Mouse (Mus musculus) neural tube, embryonic 14.5 days (tissue): ENCODE data around the gene Slc35f1. TPM values are rescaled to one million over a fixed set of nuclear protein-coding genes. Genes with fewer than 3 reads are reported as not detected.

Experiments used
- ATAC-seq: fragments of 200-750 bp; cut with Nextera tagmentation; 2 replicates; pipeline ENCODE4 v1.8.0; 2017; ENCODE audit warnings: low read depth, mild to moderate bottlenecking, moderate TSS enrichment, moderate library complexity
- H3K27ac ChIP-seq: fragments of 300-500 bp; sonication (generic); 2 replicates; pipeline ENCODE4 v1.5.1; 2014; ENCODE audit warnings: low read depth, mild to moderate bottlenecking, control low read depth, low read length, moderate library complexity, mixed read lengths
- H3K27me3 ChIP-seq: fragments of 300-500 bp; sonication (generic); 2 replicates; pipeline ENCODE4 v1.6.1; 2014; ENCODE audit warnings: low read length; ENCODE audit not compliant: control insufficient read depth, insufficient read depth
- H3K36me3 ChIP-seq: fragments of 300-500 bp; sonication (generic); 2 replicates; pipeline ENCODE4 v1.6.1; 2014; ENCODE audit warnings: low read length, mixed read lengths; ENCODE audit not compliant: control insufficient read depth, insufficient read depth
- H3K4me1 ChIP-seq: fragments of 300-500 bp; sonication (generic); 2 replicates; pipeline ENCODE4 v1.6.1; 2014; ENCODE audit warnings: low read length; ENCODE audit not compliant: control insufficient read depth, insufficient read depth
- H3K4me2 ChIP-seq: fragments of 300-500 bp; sonication (generic); 2 replicates; pipeline ENCODE4 v1.6.1; 2014; ENCODE audit warnings: mild to moderate bottlenecking, low read depth, low read length, control low read depth
- H3K4me3 ChIP-seq: fragments of 300-500 bp; sonication (generic); 2 replicates; pipeline ENCODE4 v1.5.1; 2014; ENCODE audit warnings: low read depth, low read length, control low read depth, mixed read lengths
- H3K9ac ChIP-seq: fragments of 300-500 bp; sonication (generic); replicated peaks from 2 replicates; pipeline ENCODE4 v1.6.1; 2014; ENCODE audit warnings: low read depth, mild to moderate bottlenecking, control low read depth, low read length, mixed read lengths
- H3K9me3 ChIP-seq: fragments of 300-500 bp; sonication (generic); 2 replicates; pipeline ENCODE4 v1.6.1; 2016; ENCODE audit warnings: low read length; ENCODE audit not compliant: control insufficient read depth
- WGBS: fragments of 180-500 bp; shearing (Covaris S2); extraction: QIAGEN DNeasy Blood & Tissue Kit; methylation state at CpG from one replicate; pipeline ENCODE4 v1.1.7; 2014; 5-methylcytosine and 5-hydroxymethylcytosine counted together
- polyA plus RNA-seq: library from polyadenylated mRNA; unstranded; fragments of >200 nt; fragmentation: Nextera tagmentation; extraction: Ambion mirVana; gene quantifications from 2 replicates; pipeline ENCODE4 v1.2.1, GENCODE M21; 2014

Slc35f1 gene
- polyA plus RNA-seq, 1 experiment from 2014 or later: 28.5 TPM

DNA sequence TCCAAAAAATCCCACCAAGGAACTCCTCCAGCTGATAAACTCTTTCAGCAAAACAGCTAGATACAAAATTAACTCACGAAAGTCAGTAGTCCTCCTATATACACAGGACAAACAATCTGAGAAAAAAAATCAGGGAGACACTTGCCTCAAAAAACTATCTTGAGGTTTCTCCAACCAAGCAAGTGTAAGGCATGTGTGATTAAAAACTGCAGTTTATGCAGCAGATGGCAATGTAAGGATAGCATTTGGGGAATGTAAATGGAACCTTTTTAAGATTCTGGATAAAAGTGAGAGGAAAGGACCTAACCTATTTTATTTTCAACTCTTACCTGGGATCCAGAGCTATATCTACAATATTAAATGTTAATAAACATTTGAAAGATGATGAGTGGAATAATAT is 129.3 kb downstream of the Slc35f1 start:
- no peak overlapping the region for H3K4me2 ChIP-seq
- H3K27me3 ChIP-seq: no peaks in the 10 kb centered on the region
- WGBS: 96% methylated on average over 1 of the region's 1 CpGs
- ATAC-seq: no peak
- no peaks in the 10 kb centered on the region for H3K36me3 ChIP-seq
- H3K9ac ChIP-seq: no peak overlapping the region
- no peaks in the 10 kb centered on the region for H3K9me3 ChIP-seq
- no peaks in the 10 kb centered on the region for H3K4me1 ChIP-seq
- no peak overlapping the region for H3K27ac ChIP-seq
- H3K4me3 ChIP-seq: no peak overlapping the region

DNA sequence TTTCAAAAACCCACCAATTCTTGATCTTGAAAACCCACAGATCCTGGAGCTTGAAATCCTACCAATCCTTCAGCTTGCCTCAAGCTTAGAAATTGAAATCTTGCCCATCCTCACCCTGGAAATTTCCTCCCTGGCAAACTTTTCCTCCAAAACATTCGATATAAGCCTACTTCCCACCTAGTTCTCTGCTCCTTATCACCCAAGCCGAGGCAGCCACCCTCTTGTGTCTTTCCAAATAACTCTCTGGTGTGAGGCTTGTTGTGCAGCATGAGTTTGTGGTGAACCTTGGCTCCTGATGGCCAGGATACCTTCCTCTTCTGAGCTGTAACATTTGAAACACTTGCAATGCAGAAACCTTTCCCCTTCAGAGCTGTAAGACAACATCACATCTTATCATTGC is 132.6 kb downstream of the Slc35f1 start:
- WGBS: 92% methylated on average over 2 of the region's 2 CpGs
- H3K9ac ChIP-seq: no peak overlapping the region

DNA sequence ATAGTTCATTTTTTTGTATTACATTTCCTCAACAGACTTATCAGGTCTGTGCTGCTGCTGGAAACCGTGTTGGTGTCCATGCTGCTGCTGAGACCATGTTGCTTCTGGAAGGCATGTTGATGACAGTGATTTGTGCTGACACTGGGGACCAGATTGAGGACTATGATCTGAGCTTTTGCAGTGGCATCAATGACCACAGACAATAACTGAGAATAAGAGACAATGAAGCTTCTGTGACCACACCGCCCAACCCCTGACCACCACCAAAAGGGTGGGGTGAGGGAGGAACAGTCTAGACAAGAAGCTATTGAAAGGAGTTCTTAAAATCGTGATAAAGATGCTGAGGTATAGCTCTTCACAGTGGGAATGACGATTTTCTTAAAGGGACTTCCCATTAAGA is 135.4 kb downstream of the Slc35f1 start:
- ATAC-seq: no peak
- WGBS: 88% methylated on average over 4 of the region's 4 CpGs
- no peaks in the 10 kb centered on the region for H3K4me1 ChIP-seq

More for the DNA sequence above, 132.6 kb downstream of the Slc35f1 start:
- no peaks in the 10 kb centered on the region for H3K27me3 ChIP-seq
- no peaks in the 10 kb centered on the region for H3K9me3 ChIP-seq
- no peak for ATAC-seq
- H3K36me3 ChIP-seq: no peaks in the 10 kb centered on the region
- no peak overlapping the region for H3K4me2 ChIP-seq
- H3K27ac ChIP-seq: no peak overlapping the region
- no peak overlapping the region for H3K4me3 ChIP-seq
- H3K4me1 ChIP-seq: no peaks in the 10 kb centered on the region

DNA sequence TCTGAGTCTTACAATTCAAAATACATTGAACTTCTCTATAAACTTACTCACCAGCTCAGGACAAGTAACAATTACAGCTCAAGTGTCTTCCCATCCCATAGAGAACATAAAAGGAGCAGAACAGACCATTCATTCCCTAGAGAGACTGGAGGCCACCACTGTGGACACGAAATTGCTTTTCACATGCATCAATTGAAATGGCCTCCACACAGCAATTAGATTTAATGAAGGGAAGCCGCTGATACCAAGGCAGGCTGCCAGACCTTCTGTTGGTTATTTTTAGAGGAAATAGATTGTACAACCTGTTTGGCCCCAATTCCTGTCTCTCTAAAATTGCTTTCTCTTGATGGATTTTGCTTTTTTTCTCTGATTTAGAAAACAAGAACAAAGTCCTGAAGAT is 150.5 kb downstream of the Slc35f1 start:
- ATAC-seq: peak; percentile 76; the same call in 1 of the 2 replicates
- no peak overlapping the region for H3K4me3 ChIP-seq
- H3K27me3 ChIP-seq: no peaks in the 10 kb centered on the region
- H3K4me2 ChIP-seq: no peak overlapping the region
- 11% methylated on average over 2 of the region's 2 CpGs for WGBS
- no peaks in the 10 kb centered on the region for H3K9me3 ChIP-seq
- H3K36me3 ChIP-seq: no peaks in the 10 kb centered on the region
- H3K9ac ChIP-seq: no peak overlapping the region
- no peak overlapping the region for H3K27ac ChIP-seq
- H3K4me1 ChIP-seq: 0 out of 2 replicates have a peak, but pooled peaks cover 2% of the 10 kb centered on the region

More for the DNA sequence above, 135.4 kb downstream of the Slc35f1 start:
- H3K27ac ChIP-seq: no peak overlapping the region
- no peaks in the 10 kb centered on the region for H3K27me3 ChIP-seq
- H3K36me3 ChIP-seq: no peaks in the 10 kb centered on the region
- H3K9me3 ChIP-seq: no peaks in the 10 kb centered on the region
- H3K4me2 ChIP-seq: no peak overlapping the region
- no peak overlapping the region for H3K4me3 ChIP-seq
- H3K9ac ChIP-seq: no peak overlapping the region

DNA sequence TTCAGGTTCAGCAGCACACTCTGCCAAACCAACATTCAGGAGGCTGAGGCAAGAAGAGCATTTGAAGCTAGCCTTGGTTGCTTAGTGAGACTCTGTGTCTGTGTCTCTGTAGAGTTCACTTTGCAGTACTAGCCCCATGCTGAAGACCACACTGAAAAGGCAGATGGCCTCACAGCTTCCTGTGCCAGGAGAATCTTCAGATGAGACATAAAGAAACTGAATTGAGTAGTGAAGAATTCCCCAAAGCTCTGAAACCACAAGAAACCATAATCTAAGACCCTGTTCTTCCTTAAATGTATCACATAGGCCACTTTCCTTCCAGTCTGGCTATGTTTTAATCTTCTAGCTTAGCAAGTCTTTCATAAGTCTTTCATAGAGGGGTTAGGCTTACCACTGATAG is 161.7 kb downstream of the Slc35f1 start:
- no peak for ATAC-seq

DNA sequence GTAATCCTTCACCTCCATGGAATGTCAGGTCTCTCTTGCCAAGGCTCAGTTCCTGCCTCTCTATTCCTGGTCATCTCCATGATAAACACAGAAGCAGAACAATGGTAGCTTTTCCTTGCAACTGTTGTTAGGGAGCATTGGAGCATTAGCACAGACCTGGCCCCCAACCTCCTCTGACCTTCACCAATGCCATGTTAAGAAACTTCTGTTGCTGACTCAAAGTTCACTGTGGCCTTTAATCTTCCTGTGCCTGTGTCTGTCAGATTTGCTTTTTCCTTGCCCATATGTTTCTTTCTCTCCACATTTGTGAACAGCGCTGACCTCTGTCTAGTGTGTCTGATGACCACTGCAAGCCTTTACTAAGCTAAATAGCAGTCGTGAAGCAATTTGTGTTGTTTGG is 170.5 kb downstream of the Slc35f1 start:
- H3K9ac ChIP-seq: no peak overlapping the region
- no peaks in the 10 kb centered on the region for H3K9me3 ChIP-seq
- no peak overlapping the region for H3K4me2 ChIP-seq
- H3K4me3 ChIP-seq: no peak overlapping the region
- ATAC-seq: no peak
- no peaks in the 10 kb centered on the region for H3K4me1 ChIP-seq
- WGBS: 56% methylated on average over 2 of the region's 2 CpGs
- H3K36me3 ChIP-seq: no peaks in the 10 kb centered on the region
- no peaks in the 10 kb centered on the region for H3K27me3 ChIP-seq
- H3K27ac ChIP-seq: no peak overlapping the region

More for the DNA sequence above, 161.7 kb downstream of the Slc35f1 start:
- Histone ChIP-seq H3K4me1 (no peaks in the 10 kb centered on the region), H3K4me2 (no peak overlapping the region), H3K4me3 (no peak overlapping the region), H3K27me3 (no peaks in the 10 kb centered on the region), H3K36me3 (no peaks in the 10 kb centered on the region), H3K27ac (no peak overlapping the region), H3K9ac (no peak overlapping the region), H3K9me3 (no peaks in the 10 kb centered on the region)

DNA sequence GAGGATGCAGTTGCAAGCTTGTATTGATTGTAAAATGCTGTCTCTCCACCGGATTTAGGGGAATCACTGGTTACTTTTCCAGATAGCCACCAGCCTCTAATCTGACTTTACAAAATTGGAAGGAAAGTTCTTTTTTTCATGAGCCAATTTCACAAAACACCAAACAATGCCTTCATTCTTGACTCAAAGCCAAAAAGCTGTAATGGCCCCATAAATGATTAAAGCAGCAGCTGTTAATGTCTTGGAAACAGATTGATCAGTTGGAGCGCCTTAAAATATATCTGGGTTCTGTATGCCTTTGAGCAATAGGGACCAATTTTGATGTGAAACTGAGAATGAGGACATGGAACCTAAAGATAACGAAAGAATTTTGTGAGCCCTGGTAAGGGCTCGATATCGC is 174.6 kb downstream of the Slc35f1 start:
- no peaks in the 10 kb centered on the region for H3K27me3 ChIP-seq
- no peaks in the 10 kb centered on the region for H3K4me1 ChIP-seq
- H3K9me3 ChIP-seq: no peaks in the 10 kb centered on the region
- no peaks in the 10 kb centered on the region for H3K36me3 ChIP-seq
- ATAC-seq: no peak
- no peak overlapping the region for H3K27ac ChIP-seq
- H3K4me2 ChIP-seq: no peak overlapping the region
- 58% methylated on average over 5 of the region's 5 CpGs for WGBS
- H3K4me3 ChIP-seq: no peak overlapping the region
- no peak overlapping the region for H3K9ac ChIP-seq

DNA sequence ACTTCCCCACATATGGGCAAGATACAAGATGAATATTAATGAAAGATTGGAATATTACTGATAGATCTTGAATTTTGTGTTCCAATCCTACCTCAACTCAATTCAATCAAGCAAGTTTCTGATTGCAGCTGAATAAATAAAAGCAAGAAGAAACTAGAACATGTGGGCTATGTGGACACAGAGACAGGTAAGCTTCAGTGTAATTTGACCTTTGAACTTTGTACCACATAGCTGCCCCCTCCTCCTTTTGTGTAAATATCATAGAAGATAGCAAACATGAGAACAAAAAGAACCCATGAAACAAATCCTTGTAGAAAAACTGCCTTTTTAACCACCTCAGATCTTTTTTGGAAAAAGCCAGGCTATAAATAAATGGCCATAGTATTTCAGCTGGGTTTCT is 180.8 kb downstream of the Slc35f1 start:
- no peak for ATAC-seq
- Histone ChIP-seq H3K27ac (no peak overlapping the region), H3K4me3 (no peak overlapping the region), H3K36me3 (no peaks in the 10 kb centered on the region), H3K9me3 (no peaks in the 10 kb centered on the region), H3K27me3 (no peaks in the 10 kb centered on the region), H3K4me2 (no peak overlapping the region), H3K4me1 (no peaks in the 10 kb centered on the region), H3K9ac (no peak overlapping the region)

DNA sequence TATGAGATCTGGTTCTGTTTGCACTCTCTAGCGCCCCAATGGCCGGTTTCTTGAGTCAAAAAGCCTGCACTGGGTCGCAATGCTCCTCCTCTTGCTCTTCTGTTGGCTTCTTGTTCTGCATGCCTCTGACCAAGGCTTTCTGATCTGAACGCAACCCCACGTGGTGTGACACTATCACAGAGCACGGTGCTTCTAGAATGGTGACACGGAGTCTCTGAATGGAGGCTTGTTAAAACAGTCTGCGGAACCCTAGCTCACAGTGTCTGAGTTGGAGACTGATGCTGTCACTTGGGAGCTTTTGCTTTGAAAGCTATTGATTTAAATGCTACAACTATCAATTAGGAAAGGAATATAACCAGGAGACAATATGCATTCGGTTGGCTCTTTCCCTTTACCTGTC is 183.8 kb downstream of the Slc35f1 start:
- 58% methylated on average over 9 of the region's 9 CpGs for WGBS
- Histone ChIP-seq H3K36me3 (no peaks in the 10 kb centered on the region), H3K4me3 (no peak overlapping the region), H3K4me1 (no peaks in the 10 kb centered on the region), H3K27me3 (no peaks in the 10 kb centered on the region), H3K9ac (no peak overlapping the region), H3K9me3 (no peaks in the 10 kb centered on the region), H3K27ac (no peak overlapping the region), H3K4me2 (no peak overlapping the region)
- no peak for ATAC-seq

DNA sequence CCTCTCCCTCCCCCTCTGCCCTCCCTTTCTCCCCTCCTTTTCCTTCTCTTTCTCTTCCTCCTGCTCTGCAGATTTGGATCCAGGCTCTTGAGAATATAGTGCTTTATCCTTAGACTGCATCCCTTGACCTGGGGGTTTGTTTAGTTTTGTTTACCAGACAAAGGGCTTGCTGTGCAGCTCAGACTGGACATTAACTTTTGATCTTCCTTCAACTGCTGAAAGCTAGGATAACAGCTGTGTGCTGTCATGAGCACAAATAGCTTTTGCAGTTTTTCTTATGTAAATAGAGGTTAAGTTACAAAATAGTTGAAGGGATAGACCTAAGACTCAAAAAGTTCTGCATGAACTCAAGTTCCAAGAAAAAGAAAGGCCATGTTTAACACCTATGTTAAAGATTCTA is 184.4 kb downstream of the Slc35f1 start:
- Histone ChIP-seq H3K9me3 (no peaks in the 10 kb centered on the region), H3K4me2 (no peak overlapping the region), H3K4me1 (no peaks in the 10 kb centered on the region), H3K36me3 (no peaks in the 10 kb centered on the region), H3K27ac (no peak overlapping the region), H3K27me3 (no peaks in the 10 kb centered on the region), H3K9ac (no peak overlapping the region), H3K4me3 (no peak overlapping the region)
- ATAC-seq: no peak
